Mouse (Mus musculus) cerebellum, adult 2 months (tissue): ENCODE data around the gene Agap1.

ENCODE experiments used
- CTCF ChIP-seq: fragments of 200-500 bp; IDR thresholded peaks from 2 replicates; pipeline ENCODE4 v1.5.1; 2011; ENCODE audit warnings: low read depth, mild to moderate bottlenecking, control low read depth, low read length, moderate library complexity, borderline replicate concordance; ENCODE audit not compliant: insufficient read depth
- POLR2A ChIP-seq: fragments of 200-500 bp; IDR thresholded peaks from 2 replicates; pipeline ENCODE4 v1.6.1; 2011; ENCODE audit warnings: low read length, control low read depth, borderline replicate concordance; ENCODE audit not compliant: insufficient read depth

GRCm38 (mm10) chr1:89692420-89692819 lies 237.8 kb downstream of the Agap1 start:
- TF ChIP-seq POLR2A = no peak
- TF ChIP-seq CTCF = no peak
